Mouse (Mus musculus): ENCODE results near the gene 2210016L21Rik.

2210016L21Rik gene

GRCm38 (mm10) chr5:114978473-114978872 is 36.5 kb downstream of the 2210016L21Rik start:
- in situ Hi-C loops (cut with MboI, MseI), result loop anchor here (5.0 kb wide), 2 partner anchors 94 to 259 kb away; partner anchors contain the start of gene Pop5

- in situ Hi-C loops (cut with MboI, MseI), result loop anchor here (5.0 kb wide), 2 partner anchors 93 to 258 kb away; partner anchors contain the start of gene Pop5
These were observed 36.9 kb downstream of the 2210016L21Rik start for GRCm38 (mm10) chr5:114978888-114979249.

GRCm38 (mm10) chr5:114979250-114980121 is 37.5 kb downstream of the 2210016L21Rik start:
- in situ Hi-C loops (cut with MboI, MseI), result loop anchor here (5.0 to 10.0 kb wide), 3 partner anchors 93 to 258 kb away; partner anchors contain the start of gene Pop5

GRCm38 (mm10) chr5:114980122-114980748 is 38.3 kb downstream of the 2210016L21Rik start:
- in situ Hi-C loops (cut with MboI, MseI), result loop anchor here (10.0 kb wide), 1 partner anchor 125 kb away; no protein-coding TSS in a partner anchor

GRCm38 (mm10) chr5:114982001-114982400 is 40.0 kb downstream of the 2210016L21Rik start:
- in situ Hi-C loops (cut with MboI, MseI), result loop anchor here (10.0 kb wide), 1 partner anchor 123 kb away; no protein-coding TSS in a partner anchor

GRCm38 (mm10) chr5:114985074-114985473 is 43.1 kb downstream of the 2210016L21Rik start:
- in situ Hi-C loops (cut with MboI, MseI), result loop anchor here (10.0 kb wide), 1 partner anchor 120 kb away; no protein-coding TSS in a partner anchor

GRCm38 (mm10) chr5:114996447-114996846 is 54.5 kb downstream of the 2210016L21Rik start:
- in situ Hi-C loops (cut with MboI, MseI), result no loop called here

GRCm38 (mm10) chr5:114997327-114997726 is 55.4 kb downstream of the 2210016L21Rik start:
- in situ Hi-C loops (cut with MboI, MseI), result no loop called here

Measured in T-helper 2 cell (primary cell).